Mouse (Mus musculus) limb, embryonic 15.5 days (tissue): ENCODE results near the gene Rfxap. TPM values are rescaled to one million over a fixed set of nuclear protein-coding genes. Genes with fewer than 3 reads are reported as not detected.
A peak's percentile ranks its signal among the peaks of the same experiment; 100 is the strongest.

Experiments used
- ATAC-seq: fragments of 200-750 bp; cut with Nextera tagmentation; 2 replicates; pipeline ENCODE4 v1.8.0; 2017; ENCODE audit warnings: low read depth, moderate TSS enrichment; ENCODE audit not compliant: insufficient number of reproducible peaks, low FRiP score, low TSS enrichment
- H3K27ac ChIP-seq: fragments of 300-500 bp; sonication (generic); 2 replicates; pipeline ENCODE4 v1.5.1; 2015; ENCODE audit warnings: moderate library complexity, mild to moderate bottlenecking, inconsistent platforms
- H3K27me3 ChIP-seq: fragments of 300-500 bp; sonication (generic); 2 replicates; pipeline ENCODE4 v1.6.1; 2015; ENCODE audit warnings: inconsistent platforms
- H3K36me3 ChIP-seq: fragments of 300-500 bp; sonication (generic); 2 replicates; pipeline ENCODE4 v1.6.1; 2015; ENCODE audit warnings: inconsistent platforms
- H3K4me1 ChIP-seq: fragments of 300-500 bp; sonication (generic); 2 replicates; pipeline ENCODE4 v1.6.1; 2015; ENCODE audit warnings: inconsistent platforms
- H3K4me2 ChIP-seq: fragments of 300-500 bp; sonication (generic); 2 replicates; pipeline ENCODE4 v1.6.1; 2015; ENCODE audit warnings: mild to moderate bottlenecking, inconsistent platforms
- H3K4me3 ChIP-seq: fragments of 300-500 bp; sonication (generic); 2 replicates; pipeline ENCODE4 v1.5.1; 2015; ENCODE audit warnings: mild to moderate bottlenecking, inconsistent platforms
- H3K9ac ChIP-seq: fragments of 300-500 bp; sonication (generic); 2 replicates; pipeline ENCODE4 v1.6.1; 2015; ENCODE audit warnings: inconsistent platforms
- H3K9me3 ChIP-seq: fragments of 300-500 bp; sonication (generic); 2 replicates; pipeline ENCODE4 v1.6.1; 2016; ENCODE audit warnings: inconsistent platforms
- WGBS: fragments of 180-500 bp; shearing (Covaris S2); methylation state at CpG from one replicate; pipeline ENCODE4 v1.1.7; 2015; 5-methylcytosine and 5-hydroxymethylcytosine counted together
- polyA plus RNA-seq: library from polyadenylated mRNA; unstranded; fragments of >200 nt; fragmentation: Nextera tagmentation; extraction: Ambion mirVana; gene quantifications from 2 replicates; pipeline ENCODE4 v1.2.1, GENCODE M21; 2015

The Rfxap gene
- polyA plus RNA-seq, 1 experiment from 2014 or later: 37.5 TPM

- Histone ChIP-seq H3K9me3 (no peaks in the 10 kb centered on the region), H3K4me2 (no peak overlapping the region), H3K36me3 (peaks cover 18% of the 10 kb centered on the region; the same call in 1 of the 2 replicates), H3K27me3 (no peaks in the 10 kb centered on the region), H3K27ac (no peak overlapping the region), H3K9ac (no peak overlapping the region), H3K4me1 (no peaks in the 10 kb centered on the region), H3K4me3 (no peak overlapping the region)
- 80% methylated on average over 1 of the region's 1 CpGs for WGBS
- ATAC-seq: no peak
Observed at GRCm38 (mm10) chr3:54795806-54796205, 11.8 kb downstream of the Rfxap start.

GRCm38 (mm10) chr3:54795379-54795778 lies 12.2 kb downstream of the Rfxap start:
- H3K4me3 ChIP-seq: no peak overlapping the region
- no peaks in the 10 kb centered on the region for H3K4me1 ChIP-seq
- peaks cover 18% of the 10 kb centered on the region; the same call in 1 of the 2 replicates for H3K36me3 ChIP-seq
- no peak overlapping the region for H3K4me2 ChIP-seq
- ATAC-seq: no peak
- WGBS: 93% methylated on average over 5 of the region's 5 CpGs
- no peaks in the 10 kb centered on the region for H3K9me3 ChIP-seq
- no peaks in the 10 kb centered on the region for H3K27me3 ChIP-seq
- no peak overlapping the region for H3K9ac ChIP-seq
- H3K27ac ChIP-seq: no peak overlapping the region

GRCm38 (mm10) chr3:54793762-54794161 lies 13.8 kb downstream of the Rfxap start:
- Histone ChIP-seq H3K27ac (no peak overlapping the region), H3K27me3 (no peaks in the 10 kb centered on the region), H3K9ac (no peak overlapping the region), H3K4me3 (no peak overlapping the region), H3K4me2 (no peak overlapping the region), H3K36me3 (peaks cover 25% of the 10 kb centered on the region; the same call in 1 of the 2 replicates), H3K9me3 (no peaks in the 10 kb centered on the region), H3K4me1 (no peaks in the 10 kb centered on the region)
- WGBS: 87% methylated on average over 6 of the region's 6 CpGs
- no peak for ATAC-seq

GRCm38 (mm10) chr3:54791822-54792677 lies 15.5 kb downstream of the Rfxap start:
- Histone ChIP-seq H3K9me3 (no peaks in the 10 kb centered on the region), H3K4me2 (no peak overlapping the region), H3K4me3 (no peak overlapping the region), H3K36me3 (peaks cover 25% of the 10 kb centered on the region; the same call in 1 of the 2 replicates), H3K27me3 (no peaks in the 10 kb centered on the region), H3K27ac (no peak overlapping the region), H3K4me1 (no peaks in the 10 kb centered on the region), H3K9ac (no peak overlapping the region)
- ATAC-seq: peak; percentile 9; the same call in 1 of the 2 replicates
- 71% methylated on average over 10 of the region's 10 CpGs for WGBS

- H3K36me3 ChIP-seq: peaks cover 25% of the 10 kb centered on the region; the same call in 1 of the 2 replicates
- no peak overlapping the region for H3K4me3 ChIP-seq
- no peak overlapping the region for H3K4me2 ChIP-seq
Observed at GRCm38 (mm10) chr3:54790601-54791000, 17.0 kb downstream of the Rfxap start.

GRCm38 (mm10) chr3:54775989-54776631 lies 31.5 kb downstream of the Rfxap start:
- Histone ChIP-seq H3K27me3 (no peaks in the 10 kb centered on the region), H3K4me2 (no peak overlapping the region), H3K36me3 (no peaks in the 10 kb centered on the region), H3K4me3 (no peak overlapping the region), H3K4me1 (no peaks in the 10 kb centered on the region), H3K27ac (no peak overlapping the region), H3K9ac (no peak overlapping the region), H3K9me3 (0 out of 2 replicates have a peak, but pooled peaks cover 4% of the 10 kb centered on the region)
- 65% methylated on average over 7 of the region's 7 CpGs for WGBS
- ATAC-seq: no peak

More at GRCm38 (mm10) chr3:54790601-54791000, 17.0 kb downstream of the Rfxap start:
- no peak overlapping the region for H3K27ac ChIP-seq
- ATAC-seq: 0 out of 2 replicates have a peak, but pooled peaks have one; percentile 43
- no peaks in the 10 kb centered on the region for H3K27me3 ChIP-seq
- 52% methylated on average over 2 of the region's 2 CpGs for WGBS
- H3K9me3 ChIP-seq: no peaks in the 10 kb centered on the region
- H3K9ac ChIP-seq: no peak overlapping the region
- no peaks in the 10 kb centered on the region for H3K4me1 ChIP-seq

GRCm38 (mm10) chr3:54773613-54774012 lies 34.0 kb downstream of the Rfxap start:
- H3K27ac ChIP-seq: no peak overlapping the region
- H3K27me3 ChIP-seq: no peaks in the 10 kb centered on the region
- no peaks in the 10 kb centered on the region for H3K4me1 ChIP-seq
- 83% methylated on average over 6 of the region's 6 CpGs for WGBS
- 0 out of 2 replicates have a peak, but pooled peaks cover 4% of the 10 kb centered on the region for H3K9me3 ChIP-seq
- no peak overlapping the region for H3K4me3 ChIP-seq
- H3K4me2 ChIP-seq: no peak overlapping the region
- ATAC-seq: no peak
- no peak overlapping the region for H3K9ac ChIP-seq
- H3K36me3 ChIP-seq: no peaks in the 10 kb centered on the region

- Histone ChIP-seq H3K27ac (no peak overlapping the region), H3K27me3 (no peaks in the 10 kb centered on the region), H3K36me3 (no peaks in the 10 kb centered on the region), H3K4me3 (no peak overlapping the region), H3K4me1 (no peaks in the 10 kb centered on the region), H3K4me2 (no peak overlapping the region), H3K9ac (no peak overlapping the region), H3K9me3 (0 out of 2 replicates have a peak, but pooled peaks cover 4% of the 10 kb centered on the region)
- no peak for ATAC-seq
- WGBS: 79% methylated on average over 17 of the region's 17 CpGs
Observed at GRCm38 (mm10) chr3:54769349-54770275, 38.0 kb downstream of the Rfxap start.

GRCm38 (mm10) chr3:54768592-54768991 lies 39.0 kb downstream of the Rfxap start:
- H3K4me2 ChIP-seq: no peak overlapping the region
- no peak overlapping the region for H3K27ac ChIP-seq
- H3K4me3 ChIP-seq: no peak overlapping the region
- H3K27me3 ChIP-seq: no peaks in the 10 kb centered on the region
- ATAC-seq: no peak
- H3K9ac ChIP-seq: no peak overlapping the region
- H3K36me3 ChIP-seq: no peaks in the 10 kb centered on the region
- 87% methylated on average over 8 of the region's 8 CpGs for WGBS
- 0 out of 2 replicates have a peak, but pooled peaks cover 3% of the 10 kb centered on the region for H3K4me1 ChIP-seq
- H3K9me3 ChIP-seq: 0 out of 2 replicates have a peak, but pooled peaks cover 3% of the 10 kb centered on the region

GRCm38 (mm10) chr3:54766811-54767210 lies 40.8 kb downstream of the Rfxap start:
- Histone ChIP-seq H3K9me3 (no peaks in the 10 kb centered on the region), H3K27me3 (no peaks in the 10 kb centered on the region), H3K4me2 (no peak overlapping the region), H3K36me3 (no peaks in the 10 kb centered on the region), H3K9ac (no peak overlapping the region), H3K27ac (no peak overlapping the region), H3K4me1 (0 out of 2 replicates have a peak, but pooled peaks cover 3% of the 10 kb centered on the region), H3K4me3 (no peak overlapping the region)
- WGBS: 83% methylated on average over 5 of the region's 5 CpGs
- ATAC-seq: no peak

GRCm38 (mm10) chr3:54766034-54766433 lies 41.6 kb downstream of the Rfxap start:
- H3K36me3 ChIP-seq: no peaks in the 10 kb centered on the region
- no peak for ATAC-seq
- no peaks in the 10 kb centered on the region for H3K9me3 ChIP-seq
- no peak overlapping the region for H3K9ac ChIP-seq
- H3K4me2 ChIP-seq: no peak overlapping the region
- H3K27me3 ChIP-seq: no peaks in the 10 kb centered on the region
- H3K4me3 ChIP-seq: no peak overlapping the region
- WGBS: 70% methylated on average over 14 of the region's 14 CpGs
- H3K27ac ChIP-seq: no peak overlapping the region
- H3K4me1 ChIP-seq: 0 out of 2 replicates have a peak, but pooled peaks cover 3% of the 10 kb centered on the region
